Mouse (Mus musculus): ENCODE data around the gene Serpina9. TPM values are rescaled to one million over a fixed set of nuclear protein-coding genes. Genes with fewer than 3 reads are reported as not detected.

The Serpina9 gene
- polyA plus RNA-seq, 1 experiment from 2014 or later: not detected

DNA sequence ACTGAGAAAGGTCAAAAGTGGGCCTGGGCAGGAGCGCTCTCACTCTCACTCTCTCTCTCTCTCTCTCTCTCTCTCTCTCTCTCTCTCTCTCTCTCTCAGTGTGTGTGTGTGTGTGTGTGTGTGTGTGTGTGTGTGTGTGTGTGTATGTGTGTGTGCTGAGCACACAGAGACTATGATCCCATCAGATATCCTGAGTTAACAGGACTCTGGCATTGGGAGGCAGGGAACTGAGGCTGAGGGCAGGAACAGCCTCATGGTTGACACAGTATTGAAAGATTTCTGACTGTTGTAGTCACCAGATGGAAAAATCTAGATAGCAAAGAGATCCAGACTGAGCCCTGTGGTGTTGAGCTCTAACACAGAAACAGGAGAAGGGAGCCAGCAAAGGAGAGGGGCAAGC is 20.2 kb upstream of the Serpina9 start:
- Histone ChIP-seq H3K4me2 (no peak overlapping the region), H3K27me3 (no peaks in the 10 kb centered on the region), H3K9me3 (replicated peaks) (no peaks in the 10 kb centered on the region), H3K4me3 (replicated peaks) (no peak overlapping the region), H3K27ac (replicated peaks) (no peak overlapping the region), H3K9ac (no peak overlapping the region), H3K36me3 (replicated peaks) (no peaks in the 10 kb centered on the region), H3K4me1 (replicated peaks) (no peaks in the 10 kb centered on the region)
- WGBS (ENCODE audit: insufficient replicate concordance): 83% methylated on average over 1 of the region's 1 CpGs
- peak; percentile 43; the same call in 1 of the 2 replicates for ATAC-seq (ENCODE audit: insufficient read depth)

- H3K4me2 ChIP-seq: no peak overlapping the region
- no peaks in the 10 kb centered on the region for H3K27me3 ChIP-seq
- no peaks in the 10 kb centered on the region for H3K36me3 ChIP-seq (replicated peaks)
- H3K27ac ChIP-seq (replicated peaks): no peak overlapping the region
- no peaks in the 10 kb centered on the region for H3K9me3 ChIP-seq (replicated peaks)
- H3K4me1 ChIP-seq (replicated peaks): no peaks in the 10 kb centered on the region
- 41% methylated on average over 8 of the region's 8 CpGs for WGBS (ENCODE audit: insufficient replicate concordance)
- ATAC-seq (ENCODE audit: insufficient read depth): no peak
- no peak overlapping the region for H3K4me3 ChIP-seq (replicated peaks)
- H3K9ac ChIP-seq: no peak overlapping the region
Measured at GRCm38 (mm10) chr12:104029986-104030385, 16.4 kb upstream of the Serpina9 start.

DNA sequence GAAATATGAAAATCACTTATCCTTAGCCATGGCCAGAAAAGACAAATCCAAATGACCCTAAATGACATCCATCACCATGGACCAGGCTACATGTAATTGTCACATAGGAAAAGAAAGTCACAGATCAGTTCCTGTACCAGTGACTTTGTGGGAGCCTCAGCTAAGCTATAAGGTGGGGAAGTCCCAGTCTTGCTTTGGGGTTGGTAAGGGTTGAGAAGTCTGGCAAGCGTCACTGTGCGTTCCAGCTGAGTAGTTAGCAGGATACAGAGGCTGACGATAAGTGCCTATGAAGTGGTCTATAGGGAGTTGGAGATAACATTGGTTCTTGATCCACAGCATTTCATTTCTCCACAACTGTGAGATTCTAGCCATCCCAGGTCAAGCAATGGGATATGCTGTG is 1.7 kb upstream of the Serpina9 start:
- Histone ChIP-seq H3K36me3 (replicated peaks) (no peaks in the 10 kb centered on the region), H3K4me3 (replicated peaks) (no peak overlapping the region), H3K4me1 (replicated peaks) (no peaks in the 10 kb centered on the region), H3K27ac (replicated peaks) (no peak overlapping the region), H3K4me2 (no peak overlapping the region), H3K9ac (no peak overlapping the region), H3K27me3 (no peaks in the 10 kb centered on the region), H3K9me3 (replicated peaks) (no peaks in the 10 kb centered on the region)
- no peak for ATAC-seq (ENCODE audit: insufficient read depth)
- WGBS (ENCODE audit: insufficient replicate concordance): 63% methylated on average over 3 of the region's 3 CpGs

- no peaks in the 10 kb centered on the region; the same call in 1 of the 2 replicates for H3K4me1 ChIP-seq (replicated peaks)
- no peaks in the 10 kb centered on the region for H3K27me3 ChIP-seq
- 55% methylated on average over 5 of the region's 5 CpGs for WGBS (ENCODE audit: insufficient replicate concordance)
- no peak overlapping the region for H3K9ac ChIP-seq
- H3K36me3 ChIP-seq (replicated peaks): no peaks in the 10 kb centered on the region
- H3K4me3 ChIP-seq (replicated peaks): no peak overlapping the region
- no peak overlapping the region for H3K4me2 ChIP-seq
- no peak for ATAC-seq (ENCODE audit: insufficient read depth)
- H3K9me3 ChIP-seq (replicated peaks): no peaks in the 10 kb centered on the region
- no peak overlapping the region for H3K27ac ChIP-seq (replicated peaks)
Measured at GRCm38 (mm10) chr12:104004689-104005088, 8.9 kb downstream of the Serpina9 start.

DNA sequence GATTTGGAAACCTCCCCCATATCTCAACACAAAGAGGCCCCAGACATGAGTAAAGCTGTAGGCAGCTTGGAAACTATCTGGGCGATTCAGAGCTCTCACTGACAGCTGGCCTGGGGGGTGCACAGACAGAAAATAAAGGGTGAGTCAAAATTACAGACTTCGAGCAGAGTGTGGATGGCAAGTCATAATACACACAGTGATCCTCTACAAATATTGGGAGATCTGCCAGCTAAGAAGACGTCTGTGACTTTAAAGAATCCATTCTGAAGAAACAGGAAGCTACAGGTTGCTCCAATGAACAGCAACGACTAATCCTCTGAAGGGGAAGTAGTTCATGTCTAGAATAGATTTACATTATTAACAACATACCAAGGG is 10.3 kb downstream of the Serpina9 start:
- no peak overlapping the region for H3K4me3 ChIP-seq (replicated peaks)
- H3K36me3 ChIP-seq (replicated peaks): no peaks in the 10 kb centered on the region
- no peaks in the 10 kb centered on the region for H3K9me3 ChIP-seq (replicated peaks)
- H3K4me2 ChIP-seq: no peak overlapping the region
- WGBS (ENCODE audit: insufficient replicate concordance): 23% methylated on average over 4 of the region's 4 CpGs
- H3K27ac ChIP-seq (replicated peaks): no peak overlapping the region
- no peak for ATAC-seq (ENCODE audit: insufficient read depth)
- no peaks in the 10 kb centered on the region for H3K27me3 ChIP-seq
- H3K4me1 ChIP-seq (replicated peaks): no peaks in the 10 kb centered on the region; the same call in 1 of the 2 replicates
- H3K9ac ChIP-seq: no peak overlapping the region

DNA sequence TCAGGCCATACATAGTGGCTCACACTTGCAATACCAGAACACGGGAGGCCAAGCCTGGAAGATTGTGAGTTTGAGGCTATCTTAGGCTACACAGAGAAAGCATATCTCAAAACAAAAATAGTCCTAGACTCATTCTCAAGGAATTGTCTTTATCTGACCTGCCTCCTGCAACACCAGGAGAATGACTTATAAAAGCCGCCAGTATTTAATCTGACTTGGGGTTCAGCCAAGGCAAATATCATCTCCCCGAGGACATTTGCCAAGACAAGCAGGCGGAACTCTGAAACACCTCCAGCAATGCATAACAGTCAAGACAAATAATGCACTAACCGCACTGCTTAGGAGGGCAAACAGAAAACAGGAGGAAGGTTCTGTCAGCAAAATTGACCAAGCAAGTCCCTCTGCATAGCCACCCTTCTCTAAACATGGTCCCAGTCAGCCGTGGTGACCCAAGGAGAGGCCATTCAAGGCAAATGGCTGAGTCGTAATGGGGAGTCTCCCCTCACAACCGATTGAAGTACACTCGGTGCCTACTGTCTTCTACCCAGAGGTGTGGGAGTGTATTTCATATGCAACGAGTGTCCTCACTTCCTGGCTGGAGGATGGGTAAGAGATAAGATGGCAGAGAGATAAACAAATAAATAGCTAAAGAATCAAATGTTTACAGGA is 10.9 kb downstream of the Serpina9 start:
- Histone ChIP-seq H3K27me3 (no peaks in the 10 kb centered on the region), H3K9ac (no peak overlapping the region), H3K4me3 (replicated peaks) (no peak overlapping the region), H3K4me2 (no peak overlapping the region), H3K9me3 (replicated peaks) (no peaks in the 10 kb centered on the region), H3K4me1 (replicated peaks) (no peaks in the 10 kb centered on the region; the same call in 1 of the 2 replicates), H3K27ac (replicated peaks) (no peak overlapping the region), H3K36me3 (replicated peaks) (no peaks in the 10 kb centered on the region)
- 52% methylated on average over 10 of the region's 10 CpGs for WGBS (ENCODE audit: insufficient replicate concordance)
- ATAC-seq (ENCODE audit: insufficient read depth): no peak

GRCm38 (mm10) chr12:104000594-104000993 is 13.0 kb downstream of the Serpina9 start:
- ATAC-seq (ENCODE audit: insufficient read depth): no peak
- 63% methylated on average over 3 of the region's 3 CpGs for WGBS (ENCODE audit: insufficient replicate concordance)
- H3K27ac ChIP-seq (replicated peaks): no peak overlapping the region

DNA sequence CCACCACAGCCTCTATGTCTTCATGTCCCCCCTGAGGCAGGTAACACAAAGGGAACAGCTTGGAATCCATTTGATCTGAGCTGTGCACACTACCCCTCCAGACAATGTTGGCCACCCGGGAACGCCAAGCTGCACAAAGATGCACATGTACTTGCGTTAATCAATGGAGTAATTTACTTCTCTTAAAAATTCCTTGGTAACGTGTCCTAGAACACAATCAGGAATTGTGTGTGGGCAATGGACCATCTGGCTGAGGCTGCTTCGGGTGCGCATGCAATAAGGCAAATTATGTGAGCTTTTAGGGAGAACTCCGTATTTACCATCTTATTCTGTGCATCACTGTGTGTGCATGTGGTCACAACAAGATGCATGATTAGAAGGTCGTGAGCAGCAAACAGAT is 13.9 kb downstream of the Serpina9 start:
- ATAC-seq (ENCODE audit: insufficient read depth): no peak
- Histone ChIP-seq H3K4me3 (replicated peaks) (no peak overlapping the region), H3K4me1 (replicated peaks) (no peaks in the 10 kb centered on the region; the same call in 1 of the 2 replicates), H3K9me3 (replicated peaks) (no peaks in the 10 kb centered on the region), H3K27me3 (no peaks in the 10 kb centered on the region), H3K9ac (no peak overlapping the region), H3K27ac (replicated peaks) (no peak overlapping the region), H3K36me3 (replicated peaks) (no peaks in the 10 kb centered on the region), H3K4me2 (no peak overlapping the region)
- 71% methylated on average over 8 of the region's 8 CpGs for WGBS (ENCODE audit: insufficient replicate concordance)

More at GRCm38 (mm10) chr12:104000594-104000993, 13.0 kb downstream of the Serpina9 start:
- no peak overlapping the region for H3K9ac ChIP-seq
- H3K4me1 ChIP-seq (replicated peaks): no peaks in the 10 kb centered on the region; the same call in 1 of the 2 replicates
- H3K4me2 ChIP-seq: no peak overlapping the region
- no peaks in the 10 kb centered on the region for H3K9me3 ChIP-seq (replicated peaks)
- no peak overlapping the region for H3K4me3 ChIP-seq (replicated peaks)
- no peaks in the 10 kb centered on the region for H3K27me3 ChIP-seq
- H3K36me3 ChIP-seq (replicated peaks): no peaks in the 10 kb centered on the region

DNA sequence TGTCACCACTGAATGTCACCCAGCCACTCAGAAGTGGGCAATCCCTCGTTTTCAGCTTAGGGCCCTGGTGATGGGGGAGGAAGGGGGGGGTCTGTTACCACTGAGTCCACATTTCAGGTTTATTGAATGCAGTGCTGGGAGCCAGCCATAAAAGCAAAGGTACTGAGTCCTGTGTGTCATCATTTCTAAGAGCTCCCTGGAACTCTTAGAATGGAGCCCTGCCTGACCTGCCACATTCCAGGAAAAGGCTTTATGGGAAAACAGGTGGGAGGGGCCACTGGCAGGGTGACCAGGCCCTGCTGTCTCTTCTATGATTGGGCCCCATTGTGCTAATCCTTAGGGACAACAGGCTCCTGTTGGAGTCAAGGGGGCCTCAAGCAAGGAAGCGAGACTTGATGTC is 17.0 kb downstream of the Serpina9 start:
- Histone ChIP-seq H3K4me2 (no peak overlapping the region), H3K9ac (no peak overlapping the region), H3K27ac (replicated peaks) (no peak overlapping the region), H3K36me3 (replicated peaks) (no peaks in the 10 kb centered on the region), H3K27me3 (no peaks in the 10 kb centered on the region), H3K9me3 (replicated peaks) (no peaks in the 10 kb centered on the region), H3K4me3 (replicated peaks) (no peak overlapping the region), H3K4me1 (replicated peaks) (no peaks in the 10 kb centered on the region)
- 58% methylated on average over 2 of the region's 2 CpGs for WGBS (ENCODE audit: insufficient replicate concordance)
- ATAC-seq (ENCODE audit: insufficient read depth): no peak

GRCm38 (mm10) chr12:103995292-103996072 is 18.1 kb downstream of the Serpina9 start:
- H3K9ac ChIP-seq: no peak overlapping the region
- no peaks in the 10 kb centered on the region for H3K9me3 ChIP-seq (replicated peaks)
- no peaks in the 10 kb centered on the region for H3K36me3 ChIP-seq (replicated peaks)
- no peaks in the 10 kb centered on the region for H3K4me1 ChIP-seq (replicated peaks)
- H3K4me3 ChIP-seq (replicated peaks): no peak overlapping the region
- H3K27ac ChIP-seq (replicated peaks): no peak overlapping the region
- no peak for ATAC-seq (ENCODE audit: insufficient read depth)
- no peaks in the 10 kb centered on the region for H3K27me3 ChIP-seq
- 32% methylated on average over 5 of the region's 5 CpGs for WGBS (ENCODE audit: insufficient replicate concordance)
- H3K4me2 ChIP-seq: no peak overlapping the region

DNA sequence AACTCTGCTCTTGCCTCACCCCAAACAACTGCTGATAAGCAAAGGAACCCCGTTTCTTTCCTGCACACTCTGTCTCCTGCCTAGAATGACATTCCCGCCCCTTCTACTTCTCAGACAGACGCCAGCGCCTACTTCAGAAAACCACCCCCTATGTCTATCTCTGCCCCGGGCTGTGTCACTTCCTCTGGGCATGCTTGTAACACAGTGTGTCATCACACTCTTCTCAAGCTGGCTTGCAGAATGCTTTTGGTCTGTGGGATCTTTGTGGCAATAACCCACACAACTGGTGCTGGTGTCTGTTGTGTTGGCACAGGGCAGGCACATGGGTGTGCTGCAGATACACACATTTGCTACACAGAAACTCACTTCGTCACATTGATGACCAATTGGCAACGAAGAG is 20.6 kb downstream of the Serpina9 start:
- no peak overlapping the region for H3K27ac ChIP-seq (replicated peaks)
- H3K9ac ChIP-seq: no peak overlapping the region
- H3K27me3 ChIP-seq: no peaks in the 10 kb centered on the region
- ATAC-seq (ENCODE audit: insufficient read depth): no peak
- no peak overlapping the region for H3K4me2 ChIP-seq
- H3K36me3 ChIP-seq (replicated peaks): no peaks in the 10 kb centered on the region
- 40% methylated on average over 7 of the region's 7 CpGs for WGBS (ENCODE audit: insufficient replicate concordance)
- H3K4me3 ChIP-seq (replicated peaks): no peak overlapping the region
- H3K9me3 ChIP-seq (replicated peaks): no peaks in the 10 kb centered on the region
- no peaks in the 10 kb centered on the region; the same call in 1 of the 2 replicates for H3K4me1 ChIP-seq (replicated peaks)

Data from liver, embryonic 15.5 days (tissue).